Mouse (Mus musculus): Measurements from ENCODE around the gene Mchr1. TPM values are rescaled to one million over a fixed set of nuclear protein-coding genes. Genes with fewer than 3 reads are reported as not detected.
A peak's percentile ranks its signal among the peaks of the same experiment; 100 is the strongest.

The Mchr1 gene
- polyA plus RNA-seq (2016; fragmentation: Nextera tagmentation; extraction: Ambion mirVana): 0.43 and 1.0 TPM in 2 replicates

GRCm38 (mm10) chr15:81235086-81235920, at the start of gene Mchr1:
Gene Mchr1, plus strand, starts transcription at chr15:81235499.
- Histone ChIP-seq H3K27me3 (ENCODE audit: low read depth, poor library complexity, severe bottlenecking) (peaks cover 43% of the 10 kb centered on the region), H3K36me3 (no peaks in the 10 kb centered on the region), H3K27ac (replicated peaks) (peak within 1 kb of the TSS; percentile 77)

GRCm38 (mm10) chr15:81189061-81189460, 46.2 kb upstream of the Mchr1 start:
- H3K9me3 ChIP-seq (replicated peaks): no peaks in the 10 kb centered on the region
- 87% methylated on average over 2 of the region's 2 CpGs for WGBS
- peaks cover 29% of the 10 kb centered on the region for H3K4me1 ChIP-seq
- peak overlapping the region; percentile 73 for H3K4me3 ChIP-seq
- DNase-seq (ENCODE audit: low spot score): no peak
- H3K36me3 ChIP-seq: peaks cover 25% of the 10 kb centered on the region
- H3K27me3 ChIP-seq (ENCODE audit: low read depth, poor library complexity, severe bottlenecking): no peaks in the 10 kb centered on the region
- no peak overlapping the region for H3K27ac ChIP-seq (replicated peaks)

More at GRCm38 (mm10) chr15:81235086-81235920, at the start of gene Mchr1:
- WGBS: under 1% methylated on average over 25 of the region's 25 CpGs
- Histone ChIP-seq H3K4me3 (peak within 1 kb of the TSS; percentile 62), H3K9me3 (replicated peaks) (no peaks in the 10 kb centered on the region), H3K4me1 (peaks cover 42% of the 10 kb centered on the region)
- DNase-seq (ENCODE audit: low spot score): peak; percentile 83

- Histone ChIP-seq H3K4me1 (peaks cover 29% of the 10 kb centered on the region), H3K27ac (replicated peaks) (peak overlapping the region; percentile 90), H3K9me3 (replicated peaks) (no peaks in the 10 kb centered on the region), H3K36me3 (peaks cover 25% of the 10 kb centered on the region), H3K4me3 (peak overlapping the region; percentile 73), H3K27me3 (ENCODE audit: low read depth, poor library complexity, severe bottlenecking) (no peaks in the 10 kb centered on the region)
- WGBS: under 1% methylated on average over 39 of the region's 46 CpGs
- no peak for DNase-seq (ENCODE audit: low spot score)
Observed at GRCm38 (mm10) chr15:81190011-81190629, 45.2 kb upstream of the Mchr1 start.

- H3K4me1 ChIP-seq: peaks cover 29% of the 10 kb centered on the region
- H3K9me3 ChIP-seq (replicated peaks): no peaks in the 10 kb centered on the region
- under 1% methylated on average over 48 of the region's 48 CpGs for WGBS
- peak within 1 kb of the TSS; percentile 90 for H3K27ac ChIP-seq (replicated peaks)
- peak; percentile 99 for DNase-seq (ENCODE audit: low spot score)
- peaks cover 25% of the 10 kb centered on the region for H3K36me3 ChIP-seq
- H3K27me3 ChIP-seq (ENCODE audit: low read depth, poor library complexity, severe bottlenecking): no peaks in the 10 kb centered on the region
- H3K4me3 ChIP-seq: peak within 1 kb of the TSS; percentile 73
Observed at GRCm38 (mm10) chr15:81190630-81191178, 44.6 kb upstream of the Mchr1 start, which contains the start of gene Mrtfa. Gene Mrtfa, minus strand, starts transcription at chr15:81190757.

GRCm38 (mm10) chr15:81191303-81191702, 44.0 kb upstream of the Mchr1 start:
- peak overlapping the region; percentile 73 for H3K4me3 ChIP-seq
- H3K9me3 ChIP-seq (replicated peaks): no peaks in the 10 kb centered on the region
- H3K27me3 ChIP-seq (ENCODE audit: low read depth, poor library complexity, severe bottlenecking): no peaks in the 10 kb centered on the region
- peaks cover 23% of the 10 kb centered on the region for H3K36me3 ChIP-seq
- 30% methylated on average over 9 of the region's 9 CpGs for WGBS
- peak overlapping the region; percentile 90 for H3K27ac ChIP-seq (replicated peaks)
- DNase-seq (ENCODE audit: low spot score): no peak
- H3K4me1 ChIP-seq: peaks cover 29% of the 10 kb centered on the region

GRCm38 (mm10) chr15:81192316-81192715, 43.0 kb upstream of the Mchr1 start:
- no peak for DNase-seq (ENCODE audit: low spot score)
- Histone ChIP-seq H3K4me1 (peaks cover 29% of the 10 kb centered on the region), H3K27me3 (ENCODE audit: low read depth, poor library complexity, severe bottlenecking) (no peaks in the 10 kb centered on the region), H3K36me3 (peaks cover 13% of the 10 kb centered on the region), H3K9me3 (replicated peaks) (no peaks in the 10 kb centered on the region), H3K27ac (replicated peaks) (no peak overlapping the region), H3K4me3 (no peak overlapping the region)
- WGBS: 89% methylated on average over 5 of the region's 5 CpGs

- peaks cover 8% of the 10 kb centered on the region for H3K36me3 ChIP-seq
- no peaks in the 10 kb centered on the region for H3K27me3 ChIP-seq (ENCODE audit: low read depth, poor library complexity, severe bottlenecking)
- H3K27ac ChIP-seq (replicated peaks): no peak overlapping the region
- H3K4me1 ChIP-seq: peaks cover 29% of the 10 kb centered on the region
- H3K9me3 ChIP-seq (replicated peaks): no peaks in the 10 kb centered on the region
- H3K4me3 ChIP-seq: no peak overlapping the region
- no peak for DNase-seq (ENCODE audit: low spot score)
- 94% methylated on average over 8 of the region's 8 CpGs for WGBS
Observed at GRCm38 (mm10) chr15:81192858-81193257, 42.4 kb upstream of the Mchr1 start.

- Histone ChIP-seq H3K9me3 (replicated peaks) (no peaks in the 10 kb centered on the region; the same call in 1 of the 2 replicates), H3K36me3 (no peaks in the 10 kb centered on the region), H3K27ac (replicated peaks) (no peak overlapping the region), H3K27me3 (ENCODE audit: low read depth, poor library complexity, severe bottlenecking) (no peaks in the 10 kb centered on the region), H3K4me3 (no peak overlapping the region), H3K4me1 (peaks cover 14% of the 10 kb centered on the region)
- no peak for DNase-seq (ENCODE audit: low spot score)
- 90% methylated on average over 6 of the region's 6 CpGs for WGBS
Observed at GRCm38 (mm10) chr15:81194791-81195190, 40.5 kb upstream of the Mchr1 start.

GRCm38 (mm10) chr15:81195447-81195846, 39.9 kb upstream of the Mchr1 start:
- Histone ChIP-seq H3K9me3 (replicated peaks) (no peaks in the 10 kb centered on the region; the same call in 1 of the 2 replicates), H3K4me3 (no peak overlapping the region), H3K36me3 (no peaks in the 10 kb centered on the region), H3K27me3 (ENCODE audit: low read depth, poor library complexity, severe bottlenecking) (no peaks in the 10 kb centered on the region), H3K4me1 (peaks cover 12% of the 10 kb centered on the region), H3K27ac (replicated peaks) (no peak overlapping the region)
- 56% methylated on average over 4 of the region's 4 CpGs for WGBS
- DNase-seq (ENCODE audit: low spot score): no peak

GRCm38 (mm10) chr15:81197197-81197596, 38.1 kb upstream of the Mchr1 start:
- WGBS: 93% methylated on average over 10 of the region's 10 CpGs
- H3K27me3 ChIP-seq (ENCODE audit: low read depth, poor library complexity, severe bottlenecking): no peaks in the 10 kb centered on the region
- H3K9me3 ChIP-seq (replicated peaks): no peaks in the 10 kb centered on the region; the same call in 1 of the 2 replicates

GRCm38 (mm10) chr15:81198447-81198846, 36.9 kb upstream of the Mchr1 start:
- Histone ChIP-seq H3K4me1 (no peaks in the 10 kb centered on the region), H3K27me3 (ENCODE audit: low read depth, poor library complexity, severe bottlenecking) (no peaks in the 10 kb centered on the region), H3K4me3 (no peak overlapping the region), H3K36me3 (no peaks in the 10 kb centered on the region), H3K9me3 (replicated peaks) (no peaks in the 10 kb centered on the region; the same call in 1 of the 2 replicates), H3K27ac (replicated peaks) (no peak overlapping the region)
- WGBS: 92% methylated on average over 5 of the region's 5 CpGs
- no peak for DNase-seq (ENCODE audit: low spot score)

More at GRCm38 (mm10) chr15:81197197-81197596, 38.1 kb upstream of the Mchr1 start:
- no peak overlapping the region for H3K4me3 ChIP-seq
- 0 out of 2 replicates have a peak, but pooled peaks cover under 1% of the 10 kb centered on the region for H3K4me1 ChIP-seq
- no peak overlapping the region for H3K27ac ChIP-seq (replicated peaks)
- no peaks in the 10 kb centered on the region for H3K36me3 ChIP-seq
- DNase-seq (ENCODE audit: low spot score): no peak

GRCm38 (mm10) chr15:81199372-81199959, 35.8 kb upstream of the Mchr1 start:
- Histone ChIP-seq H3K4me1 (no peaks in the 10 kb centered on the region), H3K9me3 (replicated peaks) (no peaks in the 10 kb centered on the region; the same call in 1 of the 2 replicates), H3K27me3 (ENCODE audit: low read depth, poor library complexity, severe bottlenecking) (no peaks in the 10 kb centered on the region), H3K36me3 (no peaks in the 10 kb centered on the region), H3K27ac (replicated peaks) (no peak overlapping the region), H3K4me3 (no peak overlapping the region)
- 30% methylated on average over 4 of the region's 4 CpGs for WGBS
- DNase-seq (ENCODE audit: low spot score): peak; percentile 48
